Mouse (Mus musculus) hindbrain, embryonic 16.5 days (tissue): Measurements from ENCODE around the gene Cd300ld2. TPM values are rescaled to one million over a fixed set of nuclear protein-coding genes. Genes with fewer than 3 reads are reported as not detected.
"Not testable (repeated sequence)": the region's sequence is repeated elsewhere in the genome, so short reads cannot be mapped to it uniquely, and the experiment has no call there.

ENCODE experiments used
- ATAC-seq: fragments of 200-750 bp; cut with Nextera tagmentation; 2 replicates; pipeline ENCODE4 v1.8.0; 2017; ENCODE audit warnings: moderate TSS enrichment, moderate library complexity
- H3K27ac ChIP-seq: fragments of 300-500 bp; sonication (generic); 2 replicates; pipeline ENCODE4 v1.5.1; 2014; ENCODE audit warnings: low read depth, mild to moderate bottlenecking, control low read depth, low read length, moderate library complexity
- H3K27me3 ChIP-seq: fragments of 300-500 bp; sonication (generic); replicated peaks from 2 replicates; pipeline ENCODE4 v1.6.1; 2014; ENCODE audit warnings: low read length; ENCODE audit not compliant: control insufficient read depth, insufficient read depth
- H3K36me3 ChIP-seq: fragments of 300-500 bp; sonication (generic); 2 replicates; pipeline ENCODE4 v1.6.1; 2014; ENCODE audit warnings: mild to moderate bottlenecking, low read length, moderate library complexity, mixed read lengths; ENCODE audit not compliant: control insufficient read depth, insufficient read depth
- H3K4me1 ChIP-seq: fragments of 300-500 bp; sonication (generic); 2 replicates; pipeline ENCODE4 v1.6.1; 2014; ENCODE audit warnings: low read depth, low read length; ENCODE audit not compliant: control insufficient read depth, insufficient read depth
- H3K4me2 ChIP-seq: fragments of 300-500 bp; sonication (generic); 2 replicates; pipeline ENCODE4 v1.6.1; 2014; ENCODE audit warnings: mild to moderate bottlenecking, low read length, control low read depth, moderate library complexity
- H3K4me3 ChIP-seq: fragments of 300-500 bp; sonication (generic); 2 replicates; pipeline ENCODE4 v1.5.1; 2014; ENCODE audit warnings: mild to moderate bottlenecking, low read length, control low read depth, moderate library complexity
- H3K9ac ChIP-seq: fragments of 300-500 bp; sonication (generic); 2 replicates; pipeline ENCODE4 v1.6.1; 2014; ENCODE audit warnings: low read depth, mild to moderate bottlenecking, control low read depth, low read length, moderate library complexity
- H3K9me3 ChIP-seq: fragments of 300-500 bp; sonication (generic); 2 replicates; pipeline ENCODE4 v1.6.1; 2014; ENCODE audit warnings: mild to moderate bottlenecking, low read length, moderate library complexity; ENCODE audit not compliant: control insufficient read depth
- WGBS: fragments of 180-500 bp; shearing (Covaris S2); extraction: QIAGEN DNeasy Blood & Tissue Kit; methylation state at CpG from one replicate; pipeline ENCODE4 v1.1.7; 2014; 5-methylcytosine and 5-hydroxymethylcytosine counted together
- polyA plus RNA-seq: library from polyadenylated mRNA; unstranded; fragments of >200 nt; fragmentation: Nextera tagmentation; extraction: Ambion mirVana; gene quantifications from 2 replicates; pipeline ENCODE4 v1.2.1, GENCODE M21; 2015

The Cd300ld2 gene
- not detected in 2 replicates for polyA plus RNA-seq

DNA sequence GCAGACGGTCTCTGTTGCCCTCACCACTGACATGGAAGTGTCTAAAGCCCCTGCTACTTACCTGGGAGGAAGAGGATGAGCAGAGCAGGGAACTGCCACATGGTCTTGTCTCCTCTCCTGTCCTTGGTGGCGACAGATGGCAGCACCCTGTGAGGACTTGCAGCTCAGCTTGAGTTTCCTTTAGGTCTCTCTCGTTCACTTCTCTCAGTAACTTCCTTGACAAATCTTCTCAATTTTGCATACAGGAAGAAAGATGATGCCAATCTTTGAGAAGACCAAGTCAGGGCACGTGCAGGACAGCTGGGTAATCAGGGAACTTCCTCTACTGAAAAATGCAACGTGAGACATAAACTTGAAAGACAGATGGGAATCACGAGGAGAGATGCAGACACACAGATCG is at the start of gene Cd300ld2:
Cd300ld2 (minus strand) TSS at position 101 of the 400 bp plus-strand sequence.
- no CpG with 5 or more reads among the region's 7 CpGs for WGBS
- ATAC-seq, H3K27ac ChIP-seq, H3K4me1 ChIP-seq, H3K9me3 ChIP-seq, H3K4me3 ChIP-seq, H3K27me3 ChIP-seq, H3K9ac ChIP-seq, H3K4me2 ChIP-seq, H3K36me3 ChIP-seq: not testable (repeated sequence)

DNA sequence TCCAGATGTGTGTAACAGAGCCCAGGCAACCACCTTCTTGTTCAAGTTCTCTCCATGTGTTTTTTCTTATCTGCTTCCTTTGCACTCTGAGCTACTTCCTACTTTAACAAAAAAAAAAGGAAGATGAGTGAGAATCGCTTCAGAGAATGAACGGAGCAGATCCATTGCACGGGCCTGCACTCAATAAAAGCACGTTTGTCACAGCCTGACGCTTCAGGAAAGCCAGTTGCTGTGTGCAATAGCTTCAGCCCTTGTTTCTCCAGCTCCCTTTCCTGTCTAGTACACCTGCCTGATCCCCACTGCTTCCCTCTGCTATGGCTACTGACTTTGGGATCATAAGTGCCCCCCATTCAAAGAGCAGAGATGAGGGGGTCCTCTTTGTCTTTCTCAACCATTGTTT is 46.1 kb upstream of the Cd300ld2 start, which contains the start of gene Cd300e:
Cd300e (minus strand) TSS at position 101 of the 400 bp plus-strand sequence.
- Histone ChIP-seq H3K27me3 (0 out of 2 replicates have a peak, but pooled peaks cover 2% of the 10 kb centered on the region), H3K4me1 (no peaks in the 10 kb centered on the region), H3K4me3 (no peak within 1 kb of the TSS), H3K9ac (no peak within 1 kb of the TSS), H3K36me3 (no peaks in the 10 kb centered on the region), H3K4me2 (no peak within 1 kb of the TSS), H3K27ac (no peak within 1 kb of the TSS), H3K9me3 (no peaks in the 10 kb centered on the region)
- 24% methylated on average over 5 of the region's 5 CpGs for WGBS
- ATAC-seq, result no peak

DNA sequence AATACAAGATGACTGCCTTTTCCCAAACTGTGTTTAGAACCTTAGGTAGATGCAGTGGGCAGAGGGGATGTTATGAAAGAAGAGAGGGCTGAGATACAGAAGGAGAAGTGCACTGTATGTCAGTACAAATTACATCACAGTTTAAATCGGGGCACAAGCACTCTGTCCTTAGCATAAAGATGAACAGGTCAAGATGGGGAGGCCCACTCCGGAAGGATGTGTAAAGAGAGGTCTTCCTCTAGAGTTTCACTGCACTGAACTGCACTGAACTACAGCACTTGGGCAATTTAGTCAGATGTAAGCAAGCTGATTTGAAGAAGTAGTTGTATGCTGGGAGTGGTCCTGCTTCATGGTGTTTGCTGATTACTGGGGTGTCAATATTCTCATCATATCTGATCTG is 43.8 kb upstream of the Cd300ld2 start:
- Histone ChIP-seq H3K27me3 (0 out of 2 replicates have a peak, but pooled peaks cover 2% of the 10 kb centered on the region), H3K4me2 (no peak overlapping the region), H3K9ac (no peak overlapping the region), H3K4me1 (no peaks in the 10 kb centered on the region), H3K9me3 (no peaks in the 10 kb centered on the region), H3K4me3 (no peak overlapping the region), H3K27ac (no peak overlapping the region), H3K36me3 (no peaks in the 10 kb centered on the region)
- ATAC-seq, result no peak
- 89% methylated on average over 2 of the region's 2 CpGs for WGBS

DNA sequence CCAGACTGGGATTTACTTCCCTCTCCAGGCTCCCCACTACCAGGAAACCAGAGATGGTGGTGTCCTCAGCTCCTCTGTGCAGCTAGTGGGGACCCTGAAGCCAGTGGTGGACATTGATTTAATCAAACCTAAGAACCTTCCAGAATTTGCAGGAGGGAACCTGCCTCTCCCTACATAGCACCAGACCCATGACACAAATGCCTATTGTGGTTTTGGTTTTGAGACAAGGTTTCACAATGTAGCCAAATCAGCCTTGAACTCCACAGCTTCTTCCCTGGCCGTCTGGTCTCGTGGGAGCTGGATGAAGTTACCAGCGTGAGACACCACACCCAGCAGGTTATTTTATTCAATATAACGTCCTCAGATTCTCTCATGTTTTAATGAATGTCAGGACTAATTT is 42.7 kb upstream of the Cd300ld2 start:
- Histone ChIP-seq H3K4me2 (no peak overlapping the region), H3K27ac (no peak overlapping the region), H3K9ac (no peak overlapping the region), H3K9me3 (no peaks in the 10 kb centered on the region), H3K4me1 (no peaks in the 10 kb centered on the region), H3K36me3 (no peaks in the 10 kb centered on the region), H3K27me3 (0 out of 2 replicates have a peak, but pooled peaks cover 2% of the 10 kb centered on the region), H3K4me3 (no peak overlapping the region)
- no peak for ATAC-seq
- 83% methylated on average over 4 of the region's 4 CpGs for WGBS

DNA sequence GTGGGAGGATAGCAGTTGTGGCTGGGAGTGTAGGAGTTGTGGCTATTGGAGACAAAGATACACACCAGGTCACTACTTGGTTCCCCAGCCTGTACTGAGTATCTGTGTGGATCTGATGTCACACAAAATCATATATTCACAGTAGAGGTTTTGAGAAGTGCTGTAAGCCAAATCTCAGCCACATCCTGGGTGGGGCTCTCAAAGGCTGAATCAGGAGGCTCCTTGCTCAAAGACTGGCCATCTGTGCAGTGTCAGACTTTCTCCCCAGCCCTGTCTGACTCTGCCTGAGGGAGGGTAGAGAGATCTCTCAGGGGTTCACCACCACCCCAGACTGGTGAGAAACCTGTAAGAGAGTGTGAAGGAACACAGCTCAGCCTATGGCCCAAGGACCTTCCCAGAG is 38.5 kb upstream of the Cd300ld2 start:
- Histone ChIP-seq H3K9me3 (no peaks in the 10 kb centered on the region), H3K4me3 (no peak overlapping the region), H3K4me2 (no peak overlapping the region), H3K27me3 (0 out of 2 replicates have a peak, but pooled peaks cover 2% of the 10 kb centered on the region), H3K27ac (no peak overlapping the region), H3K9ac (no peak overlapping the region), H3K4me1 (no peaks in the 10 kb centered on the region), H3K36me3 (no peaks in the 10 kb centered on the region)
- ATAC-seq, result no peak

DNA sequence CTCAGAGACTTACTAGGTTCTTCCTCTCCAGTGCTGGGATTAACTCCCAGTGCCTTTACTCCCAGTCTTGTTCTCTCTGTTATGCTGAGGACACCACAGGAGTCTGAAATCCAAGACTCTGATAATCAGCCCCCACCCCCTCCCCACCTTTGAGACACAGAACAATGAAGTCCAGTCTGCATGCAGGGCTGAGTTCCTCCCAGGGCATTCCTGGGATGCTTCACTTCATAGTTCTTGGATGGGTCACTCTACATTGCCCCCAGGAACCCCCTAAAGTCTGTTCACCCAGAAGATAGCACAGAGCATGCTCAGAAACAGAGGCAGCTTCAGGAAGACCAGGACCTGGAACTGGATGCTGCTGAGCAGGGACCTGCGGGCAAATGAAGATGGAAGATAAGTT is 37.0 kb upstream of the Cd300ld2 start:
- H3K27me3 ChIP-seq, result no peaks in the 10 kb centered on the region
- no peak overlapping the region for H3K9ac ChIP-seq
- H3K4me1 ChIP-seq, result no peaks in the 10 kb centered on the region
- H3K4me2 ChIP-seq, result no peak overlapping the region
- no peaks in the 10 kb centered on the region for H3K36me3 ChIP-seq
- WGBS, result 88% methylated on average over 1 of the region's 1 CpGs
- H3K27ac ChIP-seq, result no peak overlapping the region
- no peak for ATAC-seq
- H3K4me3 ChIP-seq, result no peak overlapping the region
- no peaks in the 10 kb centered on the region for H3K9me3 ChIP-seq

DNA sequence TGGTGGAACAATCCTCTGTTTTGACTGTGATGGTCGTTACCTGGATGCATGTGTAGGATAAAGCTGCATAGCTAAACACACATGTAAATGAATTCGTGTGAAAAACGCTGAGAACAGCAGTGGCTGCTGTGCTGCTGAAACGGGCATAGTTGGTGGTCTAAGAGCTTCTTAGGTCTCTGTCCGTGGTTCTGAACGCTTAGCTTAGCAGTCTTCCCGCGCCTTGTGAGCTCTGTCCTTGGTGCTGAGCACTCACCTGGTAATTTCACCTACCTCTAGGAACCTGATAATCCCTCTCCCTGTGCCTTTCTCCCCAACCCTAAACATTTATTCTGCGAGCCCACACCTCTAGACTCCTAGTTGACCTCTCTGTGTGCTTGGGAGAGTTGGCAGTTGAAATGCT is 36.2 kb upstream of the Cd300ld2 start:
- no peak overlapping the region for H3K27ac ChIP-seq
- ATAC-seq, result no peak
- no peaks in the 10 kb centered on the region for H3K4me1 ChIP-seq
- H3K36me3 ChIP-seq, result no peaks in the 10 kb centered on the region
- no peak overlapping the region for H3K4me2 ChIP-seq
- WGBS, result 3% methylated on average over 9 of the region's 9 CpGs
- H3K9me3 ChIP-seq, result no peaks in the 10 kb centered on the region
- no peak overlapping the region for H3K9ac ChIP-seq
- no peaks in the 10 kb centered on the region for H3K27me3 ChIP-seq
- H3K4me3 ChIP-seq, result no peak overlapping the region

DNA sequence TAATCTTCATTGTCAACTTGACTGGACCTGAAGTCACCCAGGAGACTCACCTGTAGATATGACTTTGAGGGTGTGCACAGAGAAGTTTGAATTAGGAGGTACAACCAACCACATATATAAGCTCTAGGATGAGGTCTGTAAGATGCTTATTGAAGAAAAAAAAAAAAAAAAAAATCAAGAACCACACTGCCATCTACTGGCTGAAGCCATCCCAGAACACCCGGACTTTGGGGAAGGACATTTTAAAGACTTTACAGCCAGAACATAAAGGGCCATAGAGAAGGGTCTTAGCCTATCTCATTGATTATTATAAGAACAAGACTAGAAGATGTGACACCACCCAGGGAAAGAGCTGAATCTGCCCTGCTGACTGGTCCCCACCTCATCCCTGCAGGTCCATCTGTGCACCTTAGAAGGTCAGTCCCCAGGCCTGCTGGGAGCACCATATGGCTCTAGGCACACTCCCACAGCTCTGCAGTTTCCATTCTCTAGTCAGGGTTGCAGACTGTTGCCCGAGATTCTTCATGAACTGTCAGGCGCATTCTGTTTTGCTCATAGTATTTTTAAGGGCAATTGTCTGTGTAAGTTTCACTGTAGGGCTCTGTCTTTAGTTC is 33.4 kb upstream of the Cd300ld2 start:
- H3K9ac ChIP-seq, result no peak overlapping the region
- no peak for ATAC-seq
- H3K4me2 ChIP-seq, result no peak overlapping the region
- H3K27ac ChIP-seq, result no peak overlapping the region
- no peaks in the 10 kb centered on the region for H3K27me3 ChIP-seq
- WGBS, result 44% methylated on average over 3 of the region's 3 CpGs
- H3K9me3 ChIP-seq, result no peaks in the 10 kb centered on the region
- H3K4me1 ChIP-seq, result no peaks in the 10 kb centered on the region
- H3K4me3 ChIP-seq, result no peak overlapping the region
- H3K36me3 ChIP-seq, result no peaks in the 10 kb centered on the region

DNA sequence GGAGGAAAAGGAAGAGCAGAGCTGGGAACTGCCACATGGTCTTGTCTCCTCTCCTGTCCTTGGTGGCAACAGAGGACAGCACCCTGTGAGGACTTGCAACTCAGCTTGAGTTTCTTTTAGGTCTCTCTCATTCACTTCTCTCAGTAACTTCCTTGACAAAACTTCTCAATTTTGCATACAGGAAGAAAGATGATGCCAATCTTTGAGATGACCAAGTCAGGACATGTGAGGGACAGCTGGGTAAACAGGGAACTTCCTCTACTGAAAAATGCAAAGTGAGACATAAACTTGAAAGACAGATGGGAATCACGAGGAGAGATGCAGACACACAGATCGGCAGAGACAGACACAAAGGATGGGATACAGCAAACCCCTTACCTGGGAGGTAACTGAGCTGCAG is 32.3 kb upstream of the Cd300ld2 start, which contains the start of gene Cd300ld3:
Cd300ld3 (minus strand) TSS at position 151 of the 400 bp plus-strand sequence.
- no peak for ATAC-seq
- Histone ChIP-seq H3K9ac (no peak within 1 kb of the TSS), H3K4me1 (no peaks in the 10 kb centered on the region), H3K4me2 (no peak within 1 kb of the TSS), H3K27ac (no peak within 1 kb of the TSS), H3K4me3 (no peak within 1 kb of the TSS), H3K36me3 (no peaks in the 10 kb centered on the region), H3K9me3 (no peaks in the 10 kb centered on the region), H3K27me3 (no peaks in the 10 kb centered on the region)
- WGBS, result 85% methylated on average over 2 of the region's 2 CpGs
